Mouse (Mus musculus) limb, embryonic 12.5 days (tissue): ENCODE measurements around the gene Cygb. TPM values are rescaled to one million over a fixed set of nuclear protein-coding genes. Genes with fewer than 3 reads are reported as not detected.
A peak's percentile ranks its signal among the peaks of the same experiment; 100 is the strongest.
"Not testable (repeated sequence)": the region's sequence is repeated elsewhere in the genome, so short reads cannot be mapped to it uniquely, and the experiment has no call there.

ENCODE experiments used
- ATAC-seq: fragments of 200-750 bp; cut with Nextera tagmentation; 2 replicates; pipeline ENCODE4 v1.8.0; 2017; ENCODE audit warnings: low read depth, moderate TSS enrichment; ENCODE audit not compliant: insufficient number of reproducible peaks, insufficient read depth, low FRiP score, low TSS enrichment
- H3K27ac ChIP-seq: fragments of 300-500 bp; sonication (generic); 2 replicates; pipeline ENCODE4 v1.5.1; 2016; ENCODE audit warnings: mild to moderate bottlenecking, moderate library complexity
- H3K27me3 ChIP-seq: fragments of 300-500 bp; sonication (generic); 2 replicates; pipeline ENCODE4 v1.6.1; 2016; ENCODE audit warnings: mild to moderate bottlenecking, moderate library complexity
- H3K36me3 ChIP-seq: fragments of 300-500 bp; sonication (generic); 2 replicates; pipeline ENCODE4 v1.6.1; 2016; ENCODE audit warnings: mild to moderate bottlenecking, moderate library complexity
- H3K4me1 ChIP-seq: fragments of 300-500 bp; sonication (generic); replicated peaks from 2 replicates; pipeline ENCODE4 v1.6.1; 2016
- H3K4me2 ChIP-seq: fragments of 300-500 bp; sonication (generic); 2 replicates; pipeline ENCODE4 v1.6.1; 2016; ENCODE audit warnings: mild to moderate bottlenecking, moderate library complexity
- H3K4me3 ChIP-seq: fragments of 300-500 bp; sonication (generic); replicated peaks from 2 replicates; pipeline ENCODE4 v1.5.1; 2016; ENCODE audit warnings: mild to moderate bottlenecking
- H3K9ac ChIP-seq: fragments of 300-500 bp; sonication (generic); replicated peaks from 2 replicates; pipeline ENCODE4 v1.6.1; 2016; ENCODE audit warnings: mild to moderate bottlenecking, moderate library complexity
- H3K9me3 ChIP-seq: fragments of 300-500 bp; sonication (generic); 2 replicates; pipeline ENCODE4 v1.6.1; 2016; ENCODE audit warnings: mild to moderate bottlenecking, moderate library complexity
- WGBS: fragments of 180-500 bp; shearing (Covaris S2); methylation state at CpG from one replicate; pipeline ENCODE4 v1.1.7; 2016; 5-methylcytosine and 5-hydroxymethylcytosine counted together
- polyA plus RNA-seq: library from polyadenylated mRNA; unstranded; fragments of >200 nt; fragmentation: Nextera tagmentation; extraction: Ambion mirVana; gene quantifications from 2 replicates; pipeline ENCODE4 v1.2.1, GENCODE M21; 2016

The Cygb gene
- polyA plus RNA-seq, 1 experiment from 2014 or later, result 3.1 TPM

DNA sequence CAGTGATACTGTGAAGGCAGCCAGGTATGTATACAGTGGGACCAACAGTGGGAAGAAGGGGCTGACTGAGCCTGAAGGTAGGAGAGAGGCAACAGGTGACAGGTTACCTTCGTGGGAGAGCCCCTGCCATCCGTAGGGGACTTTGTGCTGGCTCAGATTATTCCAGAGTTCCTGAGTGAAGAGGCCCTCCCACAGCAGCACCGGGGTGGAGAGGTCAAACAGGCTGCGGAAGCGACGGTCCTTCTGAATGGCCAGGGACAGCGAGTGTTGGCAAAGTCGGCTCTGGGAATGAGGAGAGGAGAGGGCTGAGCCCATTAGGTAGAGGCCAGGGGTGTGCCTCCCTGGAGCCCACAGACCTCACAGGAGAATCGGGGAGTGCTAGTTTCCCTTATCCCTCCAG lies 31.6 kb upstream of the Cygb start:
- Histone ChIP-seq H3K9ac (no peak overlapping the region), H3K4me2 (no peak overlapping the region), H3K4me1 (peaks cover 7% of the 10 kb centered on the region; the same call in 1 of the 2 replicates), H3K9me3 (no peaks in the 10 kb centered on the region), H3K36me3 (peaks cover 48% of the 10 kb centered on the region), H3K27me3 (no peaks in the 10 kb centered on the region), H3K4me3 (no peak overlapping the region), H3K27ac (no peak overlapping the region)
- WGBS, result 79% methylated on average over 9 of the region's 9 CpGs
- ATAC-seq, result no peak

DNA sequence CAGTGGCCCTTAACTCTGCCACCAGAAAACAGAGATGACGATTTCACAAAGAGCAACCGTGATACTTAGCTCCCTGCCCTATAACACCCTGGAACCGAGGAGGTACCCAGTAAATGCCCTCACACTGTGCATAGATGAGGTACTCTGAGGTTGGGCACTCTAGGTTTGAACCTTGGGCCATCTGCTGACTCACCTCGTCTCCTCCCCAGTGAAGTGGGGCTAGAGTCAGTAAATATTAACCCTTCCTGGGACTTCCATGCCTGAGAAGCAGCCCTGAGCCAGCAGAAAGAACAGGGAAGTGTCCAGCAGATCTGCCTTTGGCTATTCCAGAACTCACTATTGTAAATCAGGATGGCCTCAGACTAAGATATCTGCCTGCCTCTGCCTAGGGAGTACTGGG lies 29.7 kb upstream of the Cygb start:
- WGBS, result 79% methylated on average over 4 of the region's 4 CpGs
- Histone ChIP-seq H3K4me3 (no peak overlapping the region), H3K9ac (no peak overlapping the region), H3K4me1 (peaks cover 7% of the 10 kb centered on the region; the same call in 1 of the 2 replicates), H3K36me3 (peaks cover 65% of the 10 kb centered on the region), H3K9me3 (no peaks in the 10 kb centered on the region), H3K27ac (no peak overlapping the region), H3K4me2 (no peak overlapping the region), H3K27me3 (no peaks in the 10 kb centered on the region)
- no peak for ATAC-seq

DNA sequence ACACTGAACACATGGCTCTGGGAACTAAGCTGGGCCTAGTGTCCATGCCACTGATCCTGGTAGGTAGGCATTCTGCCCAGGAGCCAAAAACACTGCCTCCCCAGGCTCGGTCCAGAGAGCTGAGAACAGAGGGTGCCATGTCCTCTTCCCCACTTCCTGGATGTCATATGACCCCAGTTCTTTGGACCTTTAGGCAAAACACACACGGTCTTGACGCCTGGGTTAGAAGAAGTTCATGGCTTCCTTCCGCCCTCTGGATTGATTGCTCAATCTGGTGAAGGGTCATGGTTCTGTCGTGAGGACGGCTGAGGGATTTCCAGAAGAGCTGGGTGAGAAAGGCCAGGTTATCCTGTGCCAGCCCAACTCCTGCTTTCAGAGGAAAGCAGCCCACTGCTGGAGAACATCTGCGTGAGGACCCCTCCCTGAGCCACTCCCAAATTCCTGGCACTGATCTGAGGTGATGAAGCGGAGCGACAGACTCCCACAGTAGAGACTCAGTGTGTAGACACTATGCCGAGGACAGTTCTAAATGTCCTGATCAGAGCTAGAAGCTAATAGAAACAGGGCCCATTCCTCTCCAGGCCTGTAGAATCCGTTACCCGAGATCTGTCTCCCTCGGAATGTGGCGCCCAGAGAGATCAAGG lies 28.5 kb upstream of the Cygb start:
- Histone ChIP-seq H3K9me3 (no peaks in the 10 kb centered on the region), H3K36me3 (peaks cover 75% of the 10 kb centered on the region), H3K4me1 (peaks cover 2% of the 10 kb centered on the region; the same call in 1 of the 2 replicates), H3K4me3 (no peak overlapping the region), H3K27ac (peak overlapping the region; percentile 29; the same call in 1 of the 2 replicates), H3K27me3 (no peaks in the 10 kb centered on the region), H3K4me2 (no peak overlapping the region), H3K9ac (no peak overlapping the region)
- ATAC-seq, result no peak
- 78% methylated on average over 14 of the region's 14 CpGs for WGBS

- 84% methylated on average over 4 of the region's 4 CpGs for WGBS
- Histone ChIP-seq H3K9ac (no peak overlapping the region), H3K36me3 (peaks cover 88% of the 10 kb centered on the region)
Observed at GRCm38 (mm10) chr11:116681147-116681546, 27.0 kb upstream of the Cygb start.

GRCm38 (mm10) chr11:116680321-116681091 lies 26.4 kb upstream of the Cygb start:
- no peak for ATAC-seq
- H3K27me3 ChIP-seq, result no peaks in the 10 kb centered on the region
- no peak overlapping the region for H3K4me3 ChIP-seq
- H3K9me3 ChIP-seq, result no peaks in the 10 kb centered on the region
- WGBS, result 69% methylated on average over 24 of the region's 24 CpGs
- H3K27ac ChIP-seq, result no peak overlapping the region
- peaks cover 89% of the 10 kb centered on the region for H3K36me3 ChIP-seq
- H3K9ac ChIP-seq, result no peak overlapping the region
- H3K4me2 ChIP-seq, result no peak overlapping the region
- no peaks in the 10 kb centered on the region for H3K4me1 ChIP-seq

More at GRCm38 (mm10) chr11:116681147-116681546, 27.0 kb upstream of the Cygb start:
- H3K27me3 ChIP-seq, result no peaks in the 10 kb centered on the region
- no peaks in the 10 kb centered on the region for H3K9me3 ChIP-seq
- no peaks in the 10 kb centered on the region for H3K4me1 ChIP-seq
- H3K4me2 ChIP-seq, result no peak overlapping the region
- H3K27ac ChIP-seq, result no peak overlapping the region
- H3K4me3 ChIP-seq, result no peak overlapping the region
- no peak for ATAC-seq

GRCm38 (mm10) chr11:116679148-116679547 lies 25.0 kb upstream of the Cygb start:
- peaks cover 4% of the 10 kb centered on the region; the same call in 1 of the 2 replicates for H3K4me1 ChIP-seq
- H3K4me2 ChIP-seq, result no peak overlapping the region
- no peak for ATAC-seq
- H3K9me3 ChIP-seq, result no peaks in the 10 kb centered on the region
- no peak overlapping the region for H3K4me3 ChIP-seq
- peaks cover 89% of the 10 kb centered on the region for H3K36me3 ChIP-seq
- WGBS, result 86% methylated on average over 6 of the region's 6 CpGs
- no peak overlapping the region for H3K27ac ChIP-seq
- no peak overlapping the region for H3K9ac ChIP-seq
- no peaks in the 10 kb centered on the region for H3K27me3 ChIP-seq

DNA sequence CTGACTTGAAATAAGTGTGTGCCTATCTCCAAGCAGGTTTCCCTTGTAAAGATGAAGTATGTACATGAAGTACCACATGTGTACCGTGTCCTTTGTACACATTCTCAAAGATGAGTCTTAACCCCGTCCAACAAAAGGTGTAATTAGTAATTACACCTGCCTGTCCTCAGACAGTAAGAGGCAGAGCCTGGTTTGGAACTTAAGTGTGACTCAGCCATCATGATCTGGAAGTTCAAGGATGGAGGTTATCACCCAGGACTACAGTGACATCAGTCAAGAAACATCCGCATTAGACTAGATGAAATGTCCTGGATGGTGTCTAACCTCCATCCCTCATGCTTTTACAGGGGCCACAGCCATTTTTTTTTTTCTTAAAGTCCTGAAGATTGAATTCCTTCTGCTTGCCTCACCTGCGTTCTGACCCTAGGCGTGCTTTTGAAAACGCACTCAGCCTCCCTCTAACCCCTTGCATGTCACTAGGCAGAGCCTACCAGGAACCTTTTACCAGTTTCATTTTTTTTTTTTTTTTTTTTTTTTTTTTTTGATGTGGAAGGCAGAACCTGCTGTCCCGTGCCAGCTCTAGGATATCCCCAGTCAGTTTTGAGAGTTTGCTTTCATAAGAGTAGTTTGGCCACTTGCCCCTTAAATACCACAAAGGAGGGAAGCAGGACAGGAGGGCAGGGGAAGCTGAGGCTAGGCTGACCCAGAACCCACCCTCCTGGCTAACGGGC lies 23.8 kb upstream of the Cygb start:
- Histone ChIP-seq H3K27ac (no peak overlapping the region), H3K27me3 (no peaks in the 10 kb centered on the region), H3K9me3 (no peaks in the 10 kb centered on the region), H3K36me3 (peaks cover 95% of the 10 kb centered on the region), H3K4me2 (no peak overlapping the region), H3K4me1 (peaks cover 17% of the 10 kb centered on the region), H3K9ac (no peak overlapping the region), H3K4me3 (no peak overlapping the region)
- WGBS, result 80% methylated on average over 8 of the region's 8 CpGs
- ATAC-seq, result no peak

GRCm38 (mm10) chr11:116676175-116676976 lies 22.3 kb upstream of the Cygb start:
- Histone ChIP-seq H3K4me3 (no peak overlapping the region), H3K36me3 (peaks cover 85% of the 10 kb centered on the region), H3K27ac (no peak overlapping the region), H3K9ac (no peak overlapping the region), H3K4me2 (no peak overlapping the region), H3K27me3 (no peaks in the 10 kb centered on the region), H3K4me1 (peaks cover 23% of the 10 kb centered on the region), H3K9me3 (no peaks in the 10 kb centered on the region)
- ATAC-seq, result no peak
- 90% methylated on average over 14 of the region's 14 CpGs for WGBS

DNA sequence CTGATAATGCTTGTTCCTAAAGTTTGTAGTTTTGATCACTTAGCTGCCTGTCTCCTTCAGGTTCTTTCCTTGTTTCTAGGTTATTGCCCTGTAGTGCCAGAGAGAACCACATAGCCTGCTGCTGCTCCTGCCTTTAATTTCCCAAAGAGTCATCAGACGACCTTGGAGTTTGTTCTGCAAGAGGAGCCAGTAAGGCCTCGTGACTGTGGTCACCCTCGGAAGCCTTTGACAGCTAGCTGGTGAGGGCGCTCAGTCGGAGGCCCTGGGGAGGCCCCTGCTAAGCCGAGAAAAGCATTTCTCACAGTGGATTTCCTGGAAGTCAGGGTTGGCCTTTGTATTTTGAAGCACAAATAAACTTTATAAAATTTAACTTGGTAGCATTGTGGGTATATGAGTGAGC lies 21.3 kb upstream of the Cygb start:
- H3K27me3 ChIP-seq, H3K27ac ChIP-seq, H3K9me3 ChIP-seq, H3K9ac ChIP-seq, H3K4me3 ChIP-seq, H3K4me2 ChIP-seq, ATAC-seq: not testable (repeated sequence)
- H3K4me1 ChIP-seq, result peaks cover 31% of the 10 kb centered on the region
- H3K36me3 ChIP-seq, result peaks cover 76% of the 10 kb centered on the region
- 85% methylated on average over 6 of the region's 6 CpGs for whole genome bisulfite sequencing

- Histone ChIP-seq H3K9ac (no peak overlapping the region), H3K27me3 (no peaks in the 10 kb centered on the region), H3K4me3 (no peak overlapping the region), H3K27ac (no peak overlapping the region), H3K4me2 (no peak overlapping the region), H3K36me3 (peaks cover 71% of the 10 kb centered on the region), H3K9me3 (no peaks in the 10 kb centered on the region), H3K4me1 (peaks cover 36% of the 10 kb centered on the region)
- ATAC-seq, result no peak
- WGBS, result 90% methylated on average over 7 of the region's 7 CpGs
Observed at GRCm38 (mm10) chr11:116674616-116675379, 20.7 kb upstream of the Cygb start.
